Mouse (Mus musculus) myocyte (in vitro differentiated cells): ENCODE data around the gene Fstl4.

Source experiments
- CEBPB ChIP-seq: IDR thresholded peaks from 2 replicates; pipeline ENCODE4 v1.6.1; 2011; ENCODE audit warnings: mild to moderate bottlenecking, moderate library complexity; ENCODE audit not compliant: poor library complexity, insufficient read depth, severe bottlenecking
- E2F4 ChIP-seq: IDR thresholded peaks from one replicate; pipeline ENCODE4 v1.6.1; 2011; ENCODE audit warnings: mild to moderate bottlenecking, control low read depth, moderate library complexity; ENCODE audit not compliant: insufficient read depth
- MAX ChIP-seq: IDR thresholded peaks from one replicate; pipeline ENCODE4 v1.6.1; 2011; ENCODE audit warnings: low read depth, mild to moderate bottlenecking, control low read depth
- MYOD1 ChIP-seq, 3 experiments: IDR thresholded peaks; one replicate each; pipeline ENCODE4 v1.6.1; 2011; ENCODE audit warnings: control low read depth in 2 of 3, low read depth in 2 of 3, mild to moderate bottlenecking in 2 of 3, moderate library complexity in 1 of 3; ENCODE audit not compliant: insufficient read length in 2 of 3, control insufficient read depth in 1 of 3
- MYOG ChIP-seq, 3 experiments: IDR thresholded peaks; one replicate each; pipeline ENCODE4 v1.6.1; 2011; ENCODE audit warnings: control low read depth in 2 of 3, low read depth in 2 of 3, mild to moderate bottlenecking in 2 of 3; ENCODE audit not compliant: insufficient read length in 2 of 3, control insufficient read depth in 1 of 3, insufficient read depth in 1 of 3
- POLR2A ChIP-seq: IDR thresholded peaks from one replicate; pipeline ENCODE4 v1.6.1; 2011; ENCODE audit warnings: low read depth, mild to moderate bottlenecking, control low read depth, moderate library complexity; ENCODE audit not compliant: insufficient read length
- REST ChIP-seq: IDR thresholded peaks from one replicate; pipeline ENCODE4 v1.6.1; 2011; ENCODE audit warnings: mild to moderate bottlenecking, control low read depth, moderate library complexity; ENCODE audit not compliant: insufficient read depth, insufficient read length
- SRF ChIP-seq: IDR thresholded peaks from one replicate; pipeline ENCODE4 v1.6.1; 2011; ENCODE audit warnings: low read depth; ENCODE audit not compliant: control insufficient read depth, insufficient read length
- TCF12 ChIP-seq: IDR thresholded peaks from one replicate; pipeline ENCODE4 v1.6.1; 2011; ENCODE audit warnings: mild to moderate bottlenecking, control low read depth; ENCODE audit not compliant: poor library complexity, insufficient read depth, severe bottlenecking
- USF1 ChIP-seq: IDR thresholded peaks from one replicate; pipeline ENCODE4 v1.6.1; 2011; ENCODE audit warnings: low read depth, mild to moderate bottlenecking, control low read depth, moderate library complexity

- TF ChIP-seq POLR2A (no peak), MYOG (IDR thresholded peaks at IDR 0.05; ENCODE audit: control insufficient read depth in 1 of 3, insufficient read depth in 1 of 3, insufficient read length in 2 of 3, low read depth in 2 of 3) (no peak), MAX (no peak), USF1 (no peak), REST (no peak), E2F4 (no peak), TCF12 (no peak), CEBPB (no peak), MYOD1 (IDR thresholded peaks at IDR 0.05; ENCODE audit: control insufficient read depth in 1 of 3, insufficient read length in 2 of 3, low read depth in 2 of 3) (no peak), SRF (no peak)
These were observed 360.4 kb downstream of the Fstl4 start for GRCm38 (mm10) chr11:53124799-53125198.
